Mouse (Mus musculus): ENCODE data around the gene BC035044.

DNA sequence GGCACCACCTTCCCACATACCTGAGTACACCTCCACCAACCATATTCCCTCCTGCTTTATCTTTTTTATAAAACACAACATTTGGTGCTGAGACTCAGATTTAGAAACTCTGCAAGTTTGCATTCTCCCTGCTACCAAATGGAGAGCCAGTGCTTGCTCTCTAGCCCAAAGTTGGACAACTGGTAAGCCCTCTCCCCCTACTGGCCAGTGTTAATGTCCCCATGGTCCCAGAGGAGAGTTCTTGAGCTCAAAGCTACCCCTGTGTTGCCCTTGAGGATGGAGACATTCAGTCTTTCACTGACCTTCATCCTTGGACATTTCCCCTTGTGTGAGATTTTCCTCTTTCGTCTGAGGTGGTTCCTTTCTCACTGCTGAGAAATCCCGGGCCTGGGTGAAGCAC is 9.1 kb upstream of the BC035044 start:
- no peak for TF ChIP-seq EP300 (IDR thresholded peaks at IDR 0.05; ENCODE audit: low read depth)
- 0 out of 2 replicates have a peak, but pooled peaks have one; percentile 21 for TF ChIP-seq CTCF (IDR thresholded peaks at IDR 0.05; ENCODE audit: low read depth)

Data from liver, postnatal 0 days (tissue).